Mouse (Mus musculus): Measurements from ENCODE around the gene Smu1.
A peak's percentile ranks its signal among the peaks of the same experiment; 100 is the strongest.
"Not testable (repeated sequence)": the region's sequence is repeated elsewhere in the genome, so short reads cannot be mapped to it uniquely, and the experiment has no call there.

The Smu1 gene

GRCm38 (mm10) chr4:40757780-40758420, at the start of gene Smu1:
Gene Smu1, minus strand, starts transcription at chr4:40757923.
- DNase-seq (ENCODE audit: low read depth, low spot score) = peak; percentile 93

DNA sequence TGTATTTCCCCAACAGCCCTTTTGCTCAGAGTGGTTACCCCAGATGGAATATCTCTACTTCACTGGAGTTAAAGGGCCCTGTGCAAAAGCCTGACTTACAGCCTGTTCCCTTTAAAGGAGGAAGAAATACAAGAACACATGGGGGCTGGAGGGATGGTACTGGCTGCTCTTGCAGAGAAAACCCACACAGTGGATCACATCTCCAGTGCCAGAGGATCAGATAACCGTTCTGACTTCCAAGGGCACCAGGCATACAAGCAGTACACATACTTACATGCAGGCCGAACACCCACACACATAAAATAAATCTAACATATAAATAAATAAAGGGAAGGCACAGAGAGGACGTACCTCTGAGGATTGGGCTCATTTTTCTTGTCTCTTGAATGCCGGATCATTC, 49.7 kb upstream of the Smu1 start:
- no peak for DNase-seq (ENCODE audit: low read depth, low spot score)

DNA sequence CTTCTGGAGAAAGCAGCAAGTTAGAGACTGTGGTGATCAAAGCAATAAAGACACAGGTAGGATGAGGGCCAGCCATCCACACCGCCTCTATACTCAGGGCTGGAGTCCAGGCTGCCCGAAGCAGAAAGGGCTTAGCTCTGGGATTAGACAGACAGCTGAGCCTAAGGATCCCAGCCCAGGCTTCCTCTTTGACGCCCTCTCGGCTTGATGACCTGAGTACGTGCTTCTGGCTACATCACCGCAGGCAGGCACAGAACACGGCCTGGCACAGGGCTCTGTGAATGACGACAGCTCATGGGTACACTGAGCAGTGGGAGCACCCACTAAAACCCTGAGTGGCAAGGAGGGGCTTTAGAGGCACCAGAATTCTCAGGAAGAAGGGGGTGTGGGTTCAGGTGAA, 47.7 kb upstream of the Smu1 start:
- no peak for DNase-seq (ENCODE audit: low read depth, low spot score)

DNA sequence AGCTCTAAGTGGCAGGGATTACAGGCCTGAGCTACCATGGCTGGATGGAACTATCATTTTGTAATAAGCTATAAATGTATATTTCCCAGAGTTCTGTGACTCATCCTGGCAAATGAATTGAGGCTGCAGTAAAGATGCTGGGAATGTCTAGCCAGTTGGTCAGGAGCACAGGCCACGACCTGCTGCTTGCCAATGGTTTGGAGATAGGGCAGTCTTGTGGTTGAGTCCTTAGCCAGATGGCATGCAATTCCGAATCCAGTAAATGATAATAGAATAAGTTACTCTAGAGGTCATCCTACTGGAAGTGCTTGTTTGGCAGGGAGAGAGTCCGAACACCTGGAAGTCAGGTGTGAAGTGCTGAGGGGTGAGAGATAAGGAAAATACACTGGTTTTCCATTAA, 45.1 kb upstream of the Smu1 start:
- no peak for DNase-seq (ENCODE audit: low read depth, low spot score)

- DNase-seq (ENCODE audit: low read depth, low spot score) = no peak
Measured at GRCm38 (mm10) chr4:40801908-40802307, 44.2 kb upstream of the Smu1 start.

- DNase-seq (ENCODE audit: low read depth, low spot score) = no peak
Measured at GRCm38 (mm10) chr4:40800873-40801272, 43.1 kb upstream of the Smu1 start.

- DNase-seq (ENCODE audit: low read depth, low spot score) = not testable (repeated sequence)
Measured at GRCm38 (mm10) chr4:40798833-40799555, 41.3 kb upstream of the Smu1 start.

- no peak for DNase-seq (ENCODE audit: low read depth, low spot score)
Measured at GRCm38 (mm10) chr4:40795761-40796160, 38.0 kb upstream of the Smu1 start.

GRCm38 (mm10) chr4:40794320-40794719, 36.6 kb upstream of the Smu1 start:
- no peak for DNase-seq (ENCODE audit: low read depth, low spot score)

DNA sequence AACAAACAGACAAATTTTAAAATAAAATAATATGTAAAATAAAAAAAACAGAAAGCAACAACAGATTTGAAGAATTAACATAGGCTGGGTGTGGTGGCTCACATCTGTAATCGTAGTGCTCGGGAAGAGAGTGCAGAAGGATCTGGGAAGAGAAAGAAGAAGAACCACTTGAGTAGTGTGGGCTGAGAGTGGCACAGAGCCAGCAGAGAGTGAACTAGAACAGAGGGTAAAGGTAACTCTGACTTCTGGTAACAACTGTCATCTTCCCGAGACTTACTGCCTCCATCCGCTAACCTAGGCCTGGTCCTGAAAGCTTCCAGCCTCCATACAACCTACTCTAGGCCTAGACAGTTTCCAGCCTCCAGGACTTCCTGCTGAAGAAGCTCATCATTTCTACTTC, 33.5 kb upstream of the Smu1 start:
- no peak for DNase-seq (ENCODE audit: low read depth, low spot score)

- no peak for DNase-seq (ENCODE audit: low read depth, low spot score)
Measured at GRCm38 (mm10) chr4:40786578-40786977, 28.9 kb upstream of the Smu1 start.

DNA sequence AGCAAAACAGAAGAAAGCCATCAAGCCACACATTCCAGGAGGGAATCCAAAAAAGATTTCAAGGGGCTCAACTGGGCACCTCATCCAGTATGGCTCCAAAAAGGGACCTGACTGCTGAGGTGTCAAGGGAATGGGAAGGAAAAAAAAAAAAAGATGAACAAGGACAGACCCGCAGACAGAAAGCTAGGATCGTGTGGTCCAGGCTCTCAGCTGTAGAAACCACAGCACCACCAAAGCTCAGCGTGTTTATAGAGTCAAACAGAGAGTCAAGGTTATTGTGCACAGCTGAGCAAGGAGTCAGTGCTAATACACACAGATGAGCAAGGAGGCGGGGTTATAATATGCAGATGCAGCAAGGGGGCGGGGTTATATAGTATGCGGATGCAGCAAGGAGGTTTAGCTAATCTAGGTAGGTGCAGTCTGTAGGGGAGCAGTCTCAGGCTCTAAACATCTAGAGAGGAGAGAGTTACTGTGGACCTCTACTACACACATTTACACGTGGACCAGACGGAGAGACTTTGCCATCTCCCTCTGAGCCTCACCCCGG, 28.0 kb upstream of the Smu1 start:
- DNase-seq (ENCODE audit: low read depth, low spot score) = no peak

DNA sequence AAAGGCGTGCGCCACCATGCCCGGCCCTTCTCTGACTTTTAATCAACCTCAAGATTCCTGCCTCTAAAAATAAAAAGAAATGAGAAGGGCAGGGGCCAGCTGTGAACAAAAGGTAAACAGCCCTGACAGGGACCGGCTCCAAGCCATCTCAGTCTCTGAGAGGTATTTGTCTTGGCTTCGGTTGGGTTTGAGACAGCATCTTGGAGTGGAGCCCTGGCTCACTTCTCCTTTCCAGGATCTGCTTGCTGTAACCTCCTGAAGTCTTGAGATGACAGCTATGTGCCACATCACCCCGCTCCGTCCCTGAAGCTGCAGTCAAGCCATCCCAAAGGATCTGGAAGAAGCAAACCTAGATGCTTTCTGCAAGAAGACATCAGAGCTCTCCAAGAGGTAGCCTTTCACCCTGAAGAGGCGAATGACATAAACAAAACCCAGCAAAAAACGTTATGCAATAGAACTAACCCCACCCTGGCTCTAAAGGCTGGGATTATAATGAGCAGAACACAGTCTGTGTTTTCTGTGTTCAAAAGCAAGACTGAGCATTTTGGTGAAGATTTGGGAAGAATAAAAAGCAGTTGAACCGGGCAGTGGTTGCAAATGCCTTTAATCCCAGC, 26.9 kb upstream of the Smu1 start:
- DNase-seq (ENCODE audit: low read depth, low spot score) = no peak

DNA sequence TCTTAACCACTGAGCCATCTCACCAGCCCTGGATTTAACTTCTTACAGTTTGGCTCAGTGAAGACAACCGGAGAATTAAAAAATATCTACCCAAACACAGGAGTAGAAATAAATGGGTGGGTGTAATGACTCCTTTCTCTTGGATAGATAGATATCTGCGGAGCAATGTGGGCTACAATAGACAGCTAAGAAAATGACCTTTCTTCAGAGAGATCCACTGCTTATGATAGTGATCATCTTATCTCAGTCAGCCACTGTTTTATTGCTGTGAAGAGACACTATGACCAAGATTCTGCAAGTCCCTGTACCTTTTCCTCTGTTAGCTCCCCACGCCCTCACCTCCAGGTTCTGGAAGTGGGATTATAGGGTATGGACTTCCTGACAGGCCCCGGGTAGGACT, 25.3 kb upstream of the Smu1 start:
- DNase-seq (ENCODE audit: low read depth, low spot score) = no peak

DNA sequence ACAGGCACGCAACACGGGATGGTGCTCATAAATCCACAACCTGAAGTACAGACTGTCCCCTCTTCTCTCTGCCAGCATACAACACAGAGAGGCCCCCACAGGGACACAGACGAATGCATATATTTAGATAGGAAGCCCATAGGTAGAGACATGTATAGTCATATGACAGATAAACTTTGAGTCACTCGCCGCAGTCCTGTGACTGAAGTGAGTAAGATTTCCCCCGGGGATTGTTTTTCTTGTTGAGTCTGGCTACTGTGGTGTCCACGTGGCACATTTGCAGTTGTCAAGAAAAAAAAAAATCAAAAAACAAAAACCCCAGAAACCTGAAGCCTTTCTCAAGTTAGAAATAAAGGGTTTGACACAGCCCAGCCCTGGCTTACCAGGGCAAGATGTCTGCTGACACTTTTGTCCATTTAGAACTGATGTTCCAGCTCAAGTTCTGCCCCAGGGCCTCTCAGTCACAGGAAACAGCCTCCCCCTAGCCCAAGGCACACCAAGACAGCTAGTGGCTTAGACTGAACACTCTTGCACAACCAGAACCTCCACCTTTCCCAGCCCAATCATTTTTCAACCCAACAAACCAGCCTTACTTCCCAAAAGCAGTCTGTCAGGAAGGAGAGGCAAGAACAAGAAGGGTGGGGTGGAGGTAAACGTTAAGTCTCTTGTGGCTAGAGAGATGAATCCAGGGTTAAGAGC, 24.2 kb upstream of the Smu1 start:
- no peak for DNase-seq (ENCODE audit: low read depth, low spot score)

DNA sequence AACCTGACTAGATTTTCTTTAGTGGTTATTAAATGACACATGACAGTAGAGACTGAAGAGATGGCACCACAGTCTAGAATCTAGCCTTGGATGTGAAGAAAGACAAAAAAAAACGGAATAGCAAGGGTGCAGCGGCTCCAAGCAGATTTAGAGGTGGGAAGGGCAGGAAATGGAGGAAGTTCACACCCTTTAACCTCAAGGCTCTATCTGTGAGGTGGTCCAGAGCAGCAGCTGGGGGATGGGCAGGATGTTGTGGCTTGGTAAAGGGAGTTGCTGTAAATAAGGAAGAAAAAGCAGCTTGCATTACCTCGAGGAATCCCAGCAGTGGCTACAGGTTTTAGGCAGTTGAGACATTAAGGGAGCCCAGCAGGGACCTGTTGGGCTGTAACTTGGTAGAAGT, 23.4 kb upstream of the Smu1 start:
- DNase-seq (ENCODE audit: low read depth, low spot score) = no peak

GRCm38 (mm10) chr4:40778656-40779055, 20.9 kb upstream of the Smu1 start:
- no peak for DNase-seq (ENCODE audit: low read depth, low spot score)

GRCm38 (mm10) chr4:40777116-40777515, 19.4 kb upstream of the Smu1 start:
- DNase-seq (ENCODE audit: low read depth, low spot score) = no peak

DNA sequence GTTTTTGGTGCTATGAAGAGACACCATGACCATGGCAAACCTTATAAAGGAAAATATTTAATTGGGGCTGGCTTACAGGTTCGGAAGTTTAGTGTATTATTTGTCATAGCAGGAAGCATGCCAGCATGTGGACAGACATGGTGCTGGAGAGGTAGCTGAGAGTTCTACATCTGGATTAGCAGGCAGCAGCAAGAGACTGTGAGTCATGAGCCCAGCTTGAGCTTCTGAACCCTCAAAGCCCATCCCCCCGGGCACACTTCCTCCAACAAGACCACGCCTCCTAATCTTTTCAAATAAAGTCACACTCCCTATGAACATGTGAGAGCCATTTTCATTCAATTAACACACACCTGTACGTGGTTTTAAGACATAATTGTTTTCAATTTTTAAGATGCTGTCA, 18.7 kb upstream of the Smu1 start:
- no peak for DNase-seq (ENCODE audit: low read depth, low spot score)

DNA sequence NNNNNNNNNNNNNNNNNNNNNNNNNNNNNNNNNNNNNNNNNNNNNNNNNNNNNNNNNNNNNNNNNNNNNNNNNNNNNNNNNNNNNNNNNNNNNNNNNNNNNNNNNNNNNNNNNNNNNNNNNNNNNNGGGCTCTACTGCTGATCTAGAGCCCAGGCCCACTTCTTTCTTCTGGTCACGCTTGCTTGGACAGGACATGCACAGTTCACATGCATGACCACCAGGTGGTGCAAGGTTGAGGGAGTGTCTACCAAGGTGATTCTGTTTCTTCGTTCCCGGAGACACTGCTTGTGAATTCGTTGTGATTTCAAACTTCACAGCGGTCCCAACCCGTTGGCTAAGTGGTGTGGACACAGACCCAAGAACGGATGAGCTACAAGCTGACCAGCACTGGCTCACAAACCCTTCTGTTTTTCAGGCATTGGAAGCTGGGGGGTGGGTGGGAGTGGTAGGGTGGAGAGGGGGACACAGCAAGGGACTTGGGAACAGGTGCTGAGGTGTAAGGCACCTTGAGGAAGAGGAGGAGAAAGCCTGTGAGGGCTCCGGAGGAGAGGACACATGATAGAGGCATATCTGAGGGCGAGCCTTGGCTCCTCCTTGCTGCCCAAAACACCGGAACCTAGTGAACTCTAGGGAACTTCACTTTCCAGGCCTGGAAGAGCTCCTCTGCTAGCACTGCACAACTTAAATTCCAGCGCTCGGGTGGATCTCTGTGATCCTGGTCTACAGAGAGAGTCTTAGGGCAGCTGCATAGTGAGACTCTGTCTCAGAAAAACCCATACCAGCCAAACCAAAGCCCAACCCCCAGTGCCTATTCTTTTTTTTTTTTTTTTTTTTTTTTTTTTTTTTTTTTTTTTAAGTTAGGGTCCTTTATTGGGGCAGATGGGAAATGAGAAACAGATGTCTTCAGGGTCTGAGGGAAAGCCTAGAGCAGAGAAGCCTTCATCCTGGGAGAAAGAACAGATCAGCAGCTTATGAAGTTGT, 16.8 kb upstream of the Smu1 start:
- DNase-seq (ENCODE audit: low read depth, low spot score) = peak; percentile 15

DNA sequence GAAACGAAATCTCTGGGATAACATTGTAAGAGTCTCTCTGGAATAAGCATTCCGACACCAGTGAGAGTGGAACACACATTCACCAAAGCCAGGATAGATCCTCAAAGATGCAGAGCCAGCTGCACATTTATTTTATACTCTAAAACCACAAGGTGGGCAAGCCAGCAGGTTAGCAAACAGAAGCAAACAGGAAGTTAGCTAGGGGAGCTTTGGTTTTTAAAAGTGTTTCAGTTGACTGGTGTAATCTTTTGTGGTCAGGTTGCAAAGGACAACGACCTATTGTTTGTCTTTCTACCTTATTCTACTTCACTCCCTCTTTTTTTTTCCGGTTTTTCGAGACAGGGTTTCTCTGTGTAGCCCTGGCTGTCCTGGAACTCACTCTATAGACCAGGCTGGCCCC, 2.2 kb upstream of the Smu1 start:
- no peak for DNase-seq (ENCODE audit: low read depth, low spot score)

All from telencephalon, adult 2 months (tissue).